Mouse (Mus musculus) kidney, embryonic 16.5 days (tissue): Measurements from ENCODE around the gene Wdr92. TPM values are rescaled to one million over a fixed set of nuclear protein-coding genes. Genes with fewer than 3 reads are reported as not detected.

Experiments used
- ATAC-seq: fragments of 200-750 bp; cut with Nextera tagmentation; 2 replicates; pipeline ENCODE4 v1.8.0; 2017; ENCODE audit warnings: moderate TSS enrichment; ENCODE audit not compliant: low FRiP score, low TSS enrichment
- H3K27ac ChIP-seq: fragments of 300-500 bp; sonication (generic); 2 replicates; pipeline ENCODE4 v1.5.1; 2014; ENCODE audit warnings: low read length
- H3K27me3 ChIP-seq: fragments of 300-500 bp; sonication (generic); 2 replicates; pipeline ENCODE4 v1.6.1; 2014; ENCODE audit warnings: low read length, control low read depth, mixed read lengths; ENCODE audit not compliant: insufficient read depth
- H3K36me3 ChIP-seq: fragments of 300-500 bp; sonication (generic); 2 replicates; pipeline ENCODE4 v1.6.1; 2014; ENCODE audit warnings: low read length, control low read depth, mixed read lengths; ENCODE audit not compliant: insufficient read depth
- H3K4me1 ChIP-seq: fragments of 300-500 bp; sonication (generic); 2 replicates; pipeline ENCODE4 v1.6.1; 2014; ENCODE audit warnings: low read length, control low read depth, mixed read lengths; ENCODE audit not compliant: insufficient read depth
- H3K4me2 ChIP-seq: fragments of 300-500 bp; sonication (generic); replicated peaks from 2 replicates; pipeline ENCODE4 v1.6.1; 2014; ENCODE audit warnings: low read depth, low read length
- H3K4me3 ChIP-seq: fragments of 300-500 bp; sonication (generic); 2 replicates; pipeline ENCODE4 v1.5.1; 2014; ENCODE audit warnings: mild to moderate bottlenecking, low read length
- H3K9ac ChIP-seq: fragments of 300-500 bp; sonication (generic); replicated peaks from 2 replicates; pipeline ENCODE4 v1.6.1; 2014; ENCODE audit warnings: low read length
- H3K9me3 ChIP-seq: fragments of 300-500 bp; sonication (generic); 2 replicates; pipeline ENCODE4 v1.6.1; 2016; ENCODE audit warnings: low read length, control low read depth
- WGBS: fragments of 180-500 bp; shearing (Covaris S2); extraction: QIAGEN DNeasy Blood & Tissue Kit; methylation state at CpG from one replicate; pipeline ENCODE4 v1.1.7; 2014; 5-methylcytosine and 5-hydroxymethylcytosine counted together
- polyA plus RNA-seq: library from polyadenylated mRNA; unstranded; fragments of >200 nt; fragmentation: Nextera tagmentation; extraction: Ambion mirVana; gene quantifications from 2 replicates; pipeline ENCODE4 v1.2.1, GENCODE M21; 2015

The Wdr92 gene
- polyA plus RNA-seq = 27.6 and 30.0 TPM in 2 replicates

- Histone ChIP-seq H3K4me3 (no peak within 1 kb of the TSS), H3K36me3 (no peaks in the 10 kb centered on the region), H3K9me3 (no peaks in the 10 kb centered on the region), H3K9ac (no peak within 1 kb of the TSS), H3K4me1 (no peaks in the 10 kb centered on the region), H3K27me3 (no peaks in the 10 kb centered on the region), H3K27ac (no peak within 1 kb of the TSS), H3K4me2 (no peak within 1 kb of the TSS)
- WGBS = 89% methylated on average over 3 of the region's 3 CpGs
- no peak for ATAC-seq
Observed at GRCm38 (mm10) chr11:17181807-17182206, at the start of gene Wdr92. Gene Wdr92, plus strand, starts transcription at chr11:17182107.

GRCm38 (mm10) chr11:17135638-17136037 is 46.3 kb upstream of the Wdr92 start:
- no peaks in the 10 kb centered on the region for H3K27me3 ChIP-seq
- no peak overlapping the region for H3K4me2 ChIP-seq
- H3K27ac ChIP-seq = no peak overlapping the region
- no peaks in the 10 kb centered on the region for H3K36me3 ChIP-seq
- H3K4me3 ChIP-seq = no peak overlapping the region
- WGBS = 51% methylated on average over 6 of the region's 6 CpGs
- no peaks in the 10 kb centered on the region for H3K9me3 ChIP-seq
- H3K9ac ChIP-seq = no peak overlapping the region
- no peak for ATAC-seq
- no peaks in the 10 kb centered on the region for H3K4me1 ChIP-seq

- Histone ChIP-seq H3K27me3 (no peaks in the 10 kb centered on the region), H3K27ac (no peak overlapping the region), H3K4me3 (no peak overlapping the region), H3K36me3 (no peaks in the 10 kb centered on the region), H3K9me3 (no peaks in the 10 kb centered on the region), H3K4me2 (no peak overlapping the region), H3K9ac (no peak overlapping the region), H3K4me1 (no peaks in the 10 kb centered on the region)
- ATAC-seq = no peak
- WGBS = 38% methylated on average over 6 of the region's 6 CpGs
Observed at GRCm38 (mm10) chr11:17138306-17139033, 43.4 kb upstream of the Wdr92 start.

GRCm38 (mm10) chr11:17158858-17159737 is 22.8 kb upstream of the Wdr92 start, which contains the start of gene Ppp3r1:
Gene Ppp3r1, plus strand, starts transcription at chr11:17159263.
- peak within 1 kb of the TSS; percentile 99 for H3K4me3 ChIP-seq
- H3K4me2 ChIP-seq = peak within 1 kb of the TSS; percentile 79
- peaks cover 23% of the 10 kb centered on the region for H3K4me1 ChIP-seq
- under 1% methylated on average over 72 of the region's 89 CpGs for WGBS
- peak; percentile 99 for ATAC-seq
- no peaks in the 10 kb centered on the region for H3K36me3 ChIP-seq
- H3K9me3 ChIP-seq = no peaks in the 10 kb centered on the region
- peak within 1 kb of the TSS; percentile 98 for H3K27ac ChIP-seq
- H3K9ac ChIP-seq = peak within 1 kb of the TSS; percentile 99
- H3K27me3 ChIP-seq = no peaks in the 10 kb centered on the region

- ATAC-seq = peak; percentile 35
- WGBS = under 1% methylated on average over 34 of the region's 46 CpGs
- no peaks in the 10 kb centered on the region for H3K27me3 ChIP-seq
Observed at GRCm38 (mm10) chr11:17159738-17160241, 22.1 kb upstream of the Wdr92 start.

GRCm38 (mm10) chr11:17160242-17160641 is 21.7 kb upstream of the Wdr92 start:
- Histone ChIP-seq H3K4me3 (peak overlapping the region; percentile 99), H3K27me3 (no peaks in the 10 kb centered on the region), H3K9me3 (no peaks in the 10 kb centered on the region), H3K4me2 (peak overlapping the region; percentile 62), H3K4me1 (peaks cover 28% of the 10 kb centered on the region), H3K9ac (peak overlapping the region; percentile 99), H3K27ac (peak overlapping the region; percentile 98), H3K36me3 (no peaks in the 10 kb centered on the region)
- no peak for ATAC-seq
- WGBS = under 1% methylated on average over 12 of the region's 12 CpGs

More at GRCm38 (mm10) chr11:17159738-17160241, 22.1 kb upstream of the Wdr92 start:
- peak overlapping the region; percentile 62 for H3K4me2 ChIP-seq
- H3K9me3 ChIP-seq = no peaks in the 10 kb centered on the region
- H3K9ac ChIP-seq = peak overlapping the region; percentile 99
- H3K4me3 ChIP-seq = peak overlapping the region; percentile 99
- H3K36me3 ChIP-seq = no peaks in the 10 kb centered on the region
- H3K27ac ChIP-seq = peak overlapping the region; percentile 98
- H3K4me1 ChIP-seq = peaks cover 25% of the 10 kb centered on the region

- Histone ChIP-seq H3K4me3 (no peak overlapping the region), H3K27ac (no peak overlapping the region), H3K4me1 (peaks cover 43% of the 10 kb centered on the region), H3K9ac (no peak overlapping the region), H3K36me3 (no peaks in the 10 kb centered on the region), H3K9me3 (no peaks in the 10 kb centered on the region), H3K4me2 (no peak overlapping the region), H3K27me3 (no peaks in the 10 kb centered on the region)
- ATAC-seq = no peak
- 81% methylated on average over 1 of the region's 1 CpGs for WGBS
Observed at GRCm38 (mm10) chr11:17163956-17164355, 18.0 kb upstream of the Wdr92 start.

- Histone ChIP-seq H3K4me3 (no peak overlapping the region), H3K27me3 (no peaks in the 10 kb centered on the region), H3K27ac (no peak overlapping the region), H3K36me3 (no peaks in the 10 kb centered on the region), H3K4me1 (peaks cover 43% of the 10 kb centered on the region), H3K9ac (no peak overlapping the region), H3K4me2 (no peak overlapping the region), H3K9me3 (no peaks in the 10 kb centered on the region)
- no peak for ATAC-seq
- 78% methylated on average over 7 of the region's 7 CpGs for WGBS
Observed at GRCm38 (mm10) chr11:17166627-17167026, 15.3 kb upstream of the Wdr92 start.

GRCm38 (mm10) chr11:17169262-17169661 is 12.6 kb upstream of the Wdr92 start:
- H3K9me3 ChIP-seq = peaks cover 5% of the 10 kb centered on the region; the same call in 1 of the 2 replicates
- no peak overlapping the region for H3K4me3 ChIP-seq
- H3K36me3 ChIP-seq = peaks cover 5% of the 10 kb centered on the region; the same call in 1 of the 2 replicates
- H3K4me1 ChIP-seq = peaks cover 36% of the 10 kb centered on the region
- no peak overlapping the region for H3K4me2 ChIP-seq
- 74% methylated on average over 2 of the region's 2 CpGs for WGBS
- H3K9ac ChIP-seq = no peak overlapping the region
- ATAC-seq = peak; percentile 24; the same call in 1 of the 2 replicates
- no peak overlapping the region for H3K27ac ChIP-seq
- no peaks in the 10 kb centered on the region for H3K27me3 ChIP-seq
